Mouse (Mus musculus): ENCODE measurements around the gene Usp54. TPM values are rescaled to one million over a fixed set of nuclear protein-coding genes. Genes with fewer than 3 reads are reported as not detected.
"Not testable (repeated sequence)": the region's sequence is repeated elsewhere in the genome, so short reads cannot be mapped to it uniquely, and the experiment has no call there.

Usp54 gene
- total RNA-seq, 2 experiments from 2014 or later, result 3.8 to 5.1 TPM

GRCm38 (mm10) chr14:20654690-20655421 lies 14.0 kb upstream of the Usp54 start:
- DNase-seq, result no peak

- peak; percentile 86 for DNase-seq
These were observed 10.9 kb upstream of the Usp54 start for GRCm38 (mm10) chr14:20651722-20652256.

- no peak for DNase-seq
These were observed 10.1 kb upstream of the Usp54 start for GRCm38 (mm10) chr14:20651000-20651399.

GRCm38 (mm10) chr14:20646381-20646780 lies 5.5 kb upstream of the Usp54 start:
- DNase-seq, result no peak

- DNase-seq, result no peak
These were observed 4.7 kb upstream of the Usp54 start for GRCm38 (mm10) chr14:20645547-20645946.

GRCm38 (mm10) chr14:20641438-20641875 lies 594 bp upstream of the Usp54 start:
- DNase-seq, result no peak

GRCm38 (mm10) chr14:20639918-20640619 lies 794 bp downstream of the Usp54 start:
- no peak for DNase-seq

- no peak for DNase-seq
These were observed 2.2 kb downstream of the Usp54 start for GRCm38 (mm10) chr14:20638702-20639101.

GRCm38 (mm10) chr14:20637818-20638574 lies 2.9 kb downstream of the Usp54 start:
- DNase-seq, result no peak

- not testable (repeated sequence) for DNase-seq
These were observed 3.9 kb downstream of the Usp54 start for GRCm38 (mm10) chr14:20636968-20637367.

- DNase-seq, result no peak
These were observed 5.3 kb downstream of the Usp54 start for GRCm38 (mm10) chr14:20635546-20635945.

GRCm38 (mm10) chr14:20631253-20631652 lies 9.6 kb downstream of the Usp54 start:
- no peak for DNase-seq

GRCm38 (mm10) chr14:20626971-20627370 lies 13.9 kb downstream of the Usp54 start:
- no peak for DNase-seq

- no peak for DNase-seq
These were observed 14.4 kb downstream of the Usp54 start for GRCm38 (mm10) chr14:20626447-20626846.

- DNase-seq, result no peak
These were observed 18.0 kb downstream of the Usp54 start for GRCm38 (mm10) chr14:20622907-20623306.

- DNase-seq, result no peak
These were observed 18.5 kb downstream of the Usp54 start for GRCm38 (mm10) chr14:20622412-20622811.

GRCm38 (mm10) chr14:20621903-20622302 lies 19.0 kb downstream of the Usp54 start:
- DNase-seq, result no peak

GRCm38 (mm10) chr14:20619131-20619530 lies 21.7 kb downstream of the Usp54 start:
- DNase-seq, result no peak

- DNase-seq, result no peak
These were observed 22.7 kb downstream of the Usp54 start for GRCm38 (mm10) chr14:20618211-20618610.

- DNase-seq, result no peak
These were observed 24.4 kb downstream of the Usp54 start for GRCm38 (mm10) chr14:20616421-20616820.

GRCm38 (mm10) chr14:20615075-20615474 lies 25.8 kb downstream of the Usp54 start:
- no peak for DNase-seq

GRCm38 (mm10) chr14:20612820-20613219 lies 28.0 kb downstream of the Usp54 start:
- no peak for DNase-seq

- peak; percentile 73 for DNase-seq
These were observed 30.7 kb downstream of the Usp54 start for GRCm38 (mm10) chr14:20610146-20610545.

Measured in gastrocnemius, postnatal 25 days (tissue).